Comparison of ENCODE assay signal across 22 mouse cellular contexts in genomic region chr13:65237211-65237610, GRCm38 (mm10). TPM values are rescaled to one million over a fixed set of nuclear protein-coding genes. Genes with fewer than 3 reads are reported as not detected.
DNase-seq lines count a peak whose midpoint lies in the region; TF ChIP-seq lines count a peak whose summit lies in the region.
"Had no signal": no experiment of that assay in that cellular context is flagged by ENCODE, and none has a peak within 500 bp of the region (broad histone marks: within the 10 kb centered on the region; RNA-seq: fewer than 3 reads in every experiment).

No protein-coding gene starts in this region.

- H3K9me3 ChIP-seq in E14TG2a.4 (ENCODE audit: low read length) (no peaks in the 10 kb centered on the region), ES-E14 (ENCODE audit: control insufficient read depth, insufficient read depth, low read depth, low read length) (no peaks in the 10 kb centered on the region)

- in situ Hi-C loops in ES-E14 (cut with MboI; ENCODE audit: low sequenced_read_pairs in 2 of 2, unreplicated experiment in 2 of 2), result no loop called here

- H3K36me3 ChIP-seq in E14TG2a.4 (ENCODE audit: insufficient read depth, low read length) (no peaks in the 10 kb centered on the region), ES-E14 (ENCODE audit: control insufficient read depth, insufficient read depth, low read length, poor library complexity, severe bottlenecking) (no peaks in the 10 kb centered on the region)
- H3K36me3 ChIP-seq: forebrain, embryonic 10.5 days; G1E; hindbrain, embryonic 12.5 days; hindbrain, embryonic 15.5 days had no signal

- H3K4me3 ChIP-seq in E14TG2a.4 (replicated peaks; ENCODE audit: low read length) (peak overlapping the region; percentile 65), ES-E14 (ENCODE audit: insufficient read depth in 1 of 2, low read depth in 1 of 2, low read length in 2 of 2, poor library complexity in 1 of 2, severe bottlenecking in 1 of 2) (peak overlapping the region; percentile 5 to 16; a peak in 3 of 4 replicates)
- H3K4me3 ChIP-seq: forebrain, embryonic 10.5 days; forebrain, embryonic 13.5 days; gastrocnemius, adult 2 months; hindbrain, embryonic 12.5 days; hindbrain, embryonic 15.5 days had no signal

- no peak for TF ChIP-seq CTCF in E14TG2a.4 (conservative IDR thresholded peaks at IDR 0.05; ENCODE audit: low read length)

- H3K9ac ChIP-seq in ES-E14 (ENCODE audit: insufficient read depth, low read depth, low read length, poor library complexity, severe bottlenecking), result no peak overlapping the region
- H3K9ac ChIP-seq: forebrain, embryonic 13.5 days; hindbrain, embryonic 12.5 days; hindbrain, embryonic 15.5 days had no signal

- peaks cover 29% of the 10 kb centered on the region for H3K4me1 ChIP-seq in E14TG2a.4 (replicated peaks; ENCODE audit: low read depth, low read length)
- peaks cover 0 to 8% of the 10 kb centered on the region in 2 experiments; a peak in 1 of 4 replicates for H3K4me1 ChIP-seq in ES-E14 (ENCODE audit: control insufficient read depth in 2 of 2, insufficient read depth in 2 of 2, low read length in 2 of 2, poor library complexity in 1 of 2)

- H3K27me3 ChIP-seq in E14TG2a.4 (ENCODE audit: insufficient read depth, low read length), result no peaks in the 10 kb centered on the region
- H3K27me3 ChIP-seq: forebrain, embryonic 13.5 days; hindbrain, embryonic 12.5 days; hindbrain, embryonic 15.5 days had no signal

- no peak overlapping the region for H3K27ac ChIP-seq in ES-E14 (ENCODE audit: insufficient read depth, low read depth, low read length, poor library complexity, severe bottlenecking)
- H3K27ac ChIP-seq: forebrain, embryonic 10.5 days; forebrain, embryonic 13.5 days; gastrocnemius, adult 2 months; hindbrain, embryonic 12.5 days; hindbrain, embryonic 15.5 days had no signal

- peak; percentile 9 for DNase-seq in cerebellum, adult 11-12 months
- DNase-seq in cerebellum, postnatal 10 days, result no peak
- DNase-seq in ES-E14 (ENCODE audit: low read depth, low spot score), result no peak
- DNase-seq in kidney, adult 11 months, result no peak
- DNase-seq in thymus, postnatal 14 days, result no peak
- DNase-seq: adrenal gland, adult 8-10 months; adrenal gland, postnatal 25 days; cerebellum, adult 2 months; cerebellum, postnatal 14 days; gastrocnemius, adult 2 months; gastrocnemius, postnatal 14 days; heart, adult 11 months had no signal

TF ChIP-seq in ES-E14, 5 proteins besides CTCF, POLR2A, EP300 and RAD21:
- TF ChIP-seq ZNF384 (IDR thresholded peaks at IDR 0.05; ENCODE audit: low read depth, low read length) (no peak), HCFC1 (IDR thresholded peaks at IDR 0.05; ENCODE audit: borderline replicate concordance, insufficient read depth, low read length) (no peak), CHD2 (IDR thresholded peaks at IDR 0.05; ENCODE audit: low read depth, low read length) (no peak), MAFK (IDR thresholded peaks at IDR 0.05; ENCODE audit: insufficient read depth, low read depth, low read length) (no peak), ZC3H11A (IDR thresholded peaks at IDR 0.05; ENCODE audit: borderline replicate concordance, low read depth, low read length) (no peak)
TF ChIP-seq in ES-E14: peak in this region for 0.

RNA-seq across cellular contexts. Expression of gene Gm10775, which starts 22.1 kb away (rescaled TPM):
- 0.21 TPM in 1 of 2 replicates, not detected in the other for total RNA-seq in ES-E14 (2012; rRNA removed)
- total RNA-seq: adrenal gland, postnatal 25 days; gastrocnemius, adult 2 months; gastrocnemius, postnatal 14 days; gastrocnemius, postnatal 4 days; heart, adult 8-10 months; heart, postnatal 25 days; hematopoietic stem cell, adult 5-6 weeks had no signal

RNA-seq across cellular contexts. Expression of gene Nlrp4f, which starts 31.4 kb away (rescaled TPM):
- total RNA-seq in ES-E14 (2012; rRNA removed), result 1.1 and 4.6 TPM in 2 replicates
- total RNA-seq: gastrocnemius, adult 2 months; gastrocnemius, postnatal 14 days; gastrocnemius, postnatal 4 days; heart, adult 8-10 months; heart, postnatal 25 days; hematopoietic stem cell, adult 5-6 weeks had no signal

RNA-seq across cellular contexts. Expression of gene Zfp369, which starts 41.4 kb away (rescaled TPM):
- 30.7 and 36.0 TPM in 2 replicates for total RNA-seq in ES-E14 (2012; rRNA removed)
